Mouse (Mus musculus) heart, embryonic 13.5 days (tissue): ENCODE measurements around the gene Ugt1a8. TPM values are rescaled to one million over a fixed set of nuclear protein-coding genes. Genes with fewer than 3 reads are reported as not detected.

ENCODE experiments used
- ATAC-seq: fragments of 200-750 bp; cut with Nextera tagmentation; 2 replicates; pipeline ENCODE4 v1.8.0; 2017; ENCODE audit warnings: moderate TSS enrichment; ENCODE audit not compliant: insufficient number of reproducible peaks, low FRiP score, low TSS enrichment; ENCODE audit errors: extremely low read depth
- H3K27ac ChIP-seq: fragments of 300-500 bp; sonication (generic); replicated peaks from 2 replicates; pipeline ENCODE4 v1.5.1; 2015; ENCODE audit warnings: moderate library complexity, mild to moderate bottlenecking, inconsistent platforms
- H3K27me3 ChIP-seq: fragments of 300-500 bp; sonication (generic); replicated peaks from 2 replicates; pipeline ENCODE4 v1.6.1; 2015; ENCODE audit warnings: mild to moderate bottlenecking, inconsistent platforms
- H3K36me3 ChIP-seq: fragments of 300-500 bp; sonication (generic); 2 replicates; pipeline ENCODE4 v1.6.1; 2015; ENCODE audit warnings: mild to moderate bottlenecking, inconsistent platforms
- H3K4me1 ChIP-seq: fragments of 300-500 bp; sonication (generic); 2 replicates; pipeline ENCODE4 v1.6.1; 2015; ENCODE audit warnings: inconsistent platforms
- H3K4me2 ChIP-seq: fragments of 300-500 bp; sonication (generic); 2 replicates; pipeline ENCODE4 v1.6.1; 2015; ENCODE audit warnings: inconsistent platforms, mild to moderate bottlenecking, moderate library complexity
- H3K4me3 ChIP-seq: fragments of 300-500 bp; sonication (generic); 2 replicates; pipeline ENCODE4 v1.5.1; 2015; ENCODE audit warnings: moderate library complexity, mild to moderate bottlenecking, inconsistent platforms
- H3K9ac ChIP-seq: fragments of 300-500 bp; sonication (generic); 2 replicates; pipeline ENCODE4 v1.6.1; 2015; ENCODE audit warnings: inconsistent platforms, mild to moderate bottlenecking, moderate library complexity
- H3K9me3 ChIP-seq: fragments of 300-500 bp; sonication (generic); 2 replicates; pipeline ENCODE4 v1.6.1; 2016; ENCODE audit warnings: inconsistent platforms
- WGBS: fragments of 180-500 bp; shearing (Covaris S2); methylation state at CpG from one replicate; pipeline ENCODE4 v1.1.7; 2015; ENCODE audit warnings: mixed read lengths; 5-methylcytosine and 5-hydroxymethylcytosine counted together
- polyA plus RNA-seq: library from polyadenylated mRNA; unstranded; fragments of >200 nt; fragmentation: Nextera tagmentation; extraction: Ambion mirVana; gene quantifications from 2 replicates; pipeline ENCODE4 v1.2.1, GENCODE M21; 2015

The Ugt1a8 gene
- polyA plus RNA-seq, 1 experiment from 2014 or later: not detected

DNA sequence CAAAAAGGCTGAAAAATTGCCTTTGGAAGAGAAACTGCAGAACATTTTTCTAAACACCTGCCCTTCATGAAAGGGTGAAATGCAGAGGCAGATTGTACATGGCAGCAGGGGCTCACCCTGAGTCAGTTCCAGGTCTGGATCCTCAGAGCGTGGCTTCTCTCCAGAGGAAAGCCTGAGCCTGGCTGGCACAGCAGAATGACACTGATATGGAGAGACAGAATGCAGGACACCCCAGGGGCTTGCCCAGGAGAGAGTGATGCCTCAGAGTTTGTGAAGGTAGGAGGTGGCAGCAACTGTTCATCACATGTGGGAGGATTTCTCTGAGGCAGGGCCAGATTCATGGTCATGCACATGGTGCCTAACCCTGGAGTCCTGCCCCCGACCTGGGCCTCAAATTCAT lies 112.4 kb downstream of the Ugt1a8 start:
- Histone ChIP-seq H3K4me3 (no peak overlapping the region), H3K4me2 (no peak overlapping the region), H3K27ac (no peak overlapping the region), H3K36me3 (no peaks in the 10 kb centered on the region), H3K4me1 (peaks cover 2% of the 10 kb centered on the region), H3K9ac (no peak overlapping the region), H3K27me3 (peaks cover 3% of the 10 kb centered on the region; the same call in 1 of the 2 replicates), H3K9me3 (no peaks in the 10 kb centered on the region)
- ATAC-seq: no peak
- WGBS: 46% methylated on average over 2 of the region's 2 CpGs

DNA sequence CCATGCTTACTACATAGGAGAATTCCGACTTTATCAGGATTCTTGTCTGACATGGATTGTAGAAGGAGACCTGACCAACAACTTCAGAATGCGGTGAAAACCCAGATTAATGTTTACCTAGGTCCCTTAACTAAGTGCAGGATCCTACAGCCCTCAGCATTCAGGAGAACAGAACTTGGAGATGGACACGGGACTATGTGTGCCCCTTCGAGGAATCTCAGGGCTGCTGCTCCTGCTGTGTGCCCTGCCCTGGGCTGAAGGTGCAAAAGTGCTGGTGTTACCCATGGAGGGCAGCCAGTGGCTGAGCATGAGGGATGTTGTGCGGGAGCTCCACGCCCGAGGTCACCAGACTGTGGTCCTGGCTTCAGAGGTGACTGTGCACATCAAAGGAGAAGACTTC lies 112.8 kb downstream of the Ugt1a8 start, which contains the start of gene Ugt1a2:
Gene Ugt1a2 (plus strand): TSS at position 146 of the 400 bp plus-strand sequence.
- Histone ChIP-seq H3K27ac (no peak within 1 kb of the TSS), H3K9me3 (no peaks in the 10 kb centered on the region), H3K4me1 (peaks cover 5% of the 10 kb centered on the region), H3K4me2 (no peak within 1 kb of the TSS), H3K4me3 (no peak within 1 kb of the TSS), H3K9ac (no peak within 1 kb of the TSS), H3K27me3 (peaks cover 3% of the 10 kb centered on the region; the same call in 1 of the 2 replicates), H3K36me3 (no peaks in the 10 kb centered on the region)
- no peak for ATAC-seq
- 74% methylated on average over 7 of the region's 7 CpGs for WGBS

GRCm38 (mm10) chr1:88205294-88205922 lies 117.8 kb downstream of the Ugt1a8 start, which contains the start of gene Dnajb3:
Gene Dnajb3 (minus strand): TSS chr1:88205782.
- Histone ChIP-seq H3K27me3 (no peaks in the 10 kb centered on the region; the same call in 1 of the 2 replicates), H3K9ac (peak within 1 kb of the TSS; percentile 87), H3K4me1 (peaks cover 11% of the 10 kb centered on the region), H3K27ac (peak within 1 kb of the TSS; percentile 20), H3K36me3 (no peaks in the 10 kb centered on the region), H3K9me3 (no peaks in the 10 kb centered on the region), H3K4me3 (peak within 1 kb of the TSS; percentile 63), H3K4me2 (peak within 1 kb of the TSS; percentile 91)
- ATAC-seq: peak; percentile 96
- 3% methylated on average over 62 of the region's 62 CpGs for WGBS

DNA sequence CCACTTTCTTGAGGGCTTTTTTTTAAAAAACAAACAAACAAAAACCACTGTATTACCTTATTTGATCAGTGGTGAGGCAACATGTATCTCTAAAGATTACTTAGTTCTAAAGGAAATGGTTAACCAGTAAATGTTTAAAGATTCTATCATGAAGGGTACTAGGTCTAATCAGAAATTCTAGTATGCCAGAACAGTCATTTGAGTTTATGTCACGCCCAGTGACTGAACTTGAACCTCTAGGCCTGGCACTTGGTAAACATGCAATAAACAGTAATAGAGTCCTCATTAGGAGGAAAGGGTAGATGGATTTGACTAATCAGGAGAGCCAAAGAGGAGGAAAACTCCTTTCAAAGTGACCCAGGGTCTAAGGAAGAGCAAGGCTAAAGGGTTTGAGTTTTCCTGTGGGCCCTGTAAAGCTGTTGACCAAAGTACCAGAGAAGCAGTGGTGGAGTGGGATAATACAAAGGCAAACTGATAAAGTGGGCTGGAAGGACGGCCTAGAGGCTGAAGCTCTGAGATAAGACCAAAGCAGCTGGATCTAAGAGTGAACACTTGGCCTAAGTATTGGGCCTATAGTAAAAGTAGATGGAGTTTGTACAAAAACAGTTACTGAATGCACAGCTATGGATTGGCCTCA lies 119.3 kb downstream of the Ugt1a8 start:
- no peaks in the 10 kb centered on the region for H3K36me3 ChIP-seq
- no peak for ATAC-seq
- WGBS: 52% methylated on average over 2 of the region's 2 CpGs
- H3K4me1 ChIP-seq: peaks cover 11% of the 10 kb centered on the region
- no peak overlapping the region for H3K4me2 ChIP-seq
- H3K27ac ChIP-seq: no peak overlapping the region; the same call in 1 of the 2 replicates
- peaks cover 8% of the 10 kb centered on the region for H3K9me3 ChIP-seq
- no peaks in the 10 kb centered on the region; the same call in 1 of the 2 replicates for H3K27me3 ChIP-seq
- no peak overlapping the region for H3K9ac ChIP-seq
- no peak overlapping the region for H3K4me3 ChIP-seq

GRCm38 (mm10) chr1:88211812-88212211 lies 124.2 kb downstream of the Ugt1a8 start, which contains the start of gene Ugt1a1:
Gene Ugt1a1 (plus strand): TSS chr1:88211959.
- WGBS: 59% methylated on average over 8 of the region's 8 CpGs
- Histone ChIP-seq H3K4me1 (no peaks in the 10 kb centered on the region), H3K4me2 (no peak within 1 kb of the TSS), H3K27me3 (no peaks in the 10 kb centered on the region), H3K4me3 (no peak within 1 kb of the TSS), H3K27ac (no peak within 1 kb of the TSS), H3K36me3 (no peaks in the 10 kb centered on the region), H3K9ac (no peak within 1 kb of the TSS), H3K9me3 (peaks cover 48% of the 10 kb centered on the region)
- ATAC-seq: no peak

GRCm38 (mm10) chr1:88212341-88213045 lies 124.9 kb downstream of the Ugt1a8 start:
- no peak overlapping the region for H3K9ac ChIP-seq
- H3K36me3 ChIP-seq: no peaks in the 10 kb centered on the region
- H3K27ac ChIP-seq: no peak overlapping the region
- H3K4me2 ChIP-seq: no peak overlapping the region
- H3K9me3 ChIP-seq: peaks cover 48% of the 10 kb centered on the region
- peak; percentile 23; the same call in 1 of the 2 replicates for ATAC-seq
- WGBS: 52% methylated on average over 8 of the region's 8 CpGs
- no peaks in the 10 kb centered on the region for H3K27me3 ChIP-seq
- no peaks in the 10 kb centered on the region for H3K4me1 ChIP-seq
- H3K4me3 ChIP-seq: no peak overlapping the region

- peaks cover 48% of the 10 kb centered on the region for H3K9me3 ChIP-seq
- H3K4me3 ChIP-seq: no peak overlapping the region
- H3K4me2 ChIP-seq: no peak overlapping the region
- ATAC-seq: no peak
- no peak overlapping the region for H3K27ac ChIP-seq
- 66% methylated on average over 1 of the region's 1 CpGs for WGBS
- H3K36me3 ChIP-seq: no peaks in the 10 kb centered on the region
- H3K4me1 ChIP-seq: no peaks in the 10 kb centered on the region
- no peak overlapping the region for H3K9ac ChIP-seq
- H3K27me3 ChIP-seq: no peaks in the 10 kb centered on the region
Measured at GRCm38 (mm10) chr1:88213061-88213460, 125.4 kb downstream of the Ugt1a8 start.

DNA sequence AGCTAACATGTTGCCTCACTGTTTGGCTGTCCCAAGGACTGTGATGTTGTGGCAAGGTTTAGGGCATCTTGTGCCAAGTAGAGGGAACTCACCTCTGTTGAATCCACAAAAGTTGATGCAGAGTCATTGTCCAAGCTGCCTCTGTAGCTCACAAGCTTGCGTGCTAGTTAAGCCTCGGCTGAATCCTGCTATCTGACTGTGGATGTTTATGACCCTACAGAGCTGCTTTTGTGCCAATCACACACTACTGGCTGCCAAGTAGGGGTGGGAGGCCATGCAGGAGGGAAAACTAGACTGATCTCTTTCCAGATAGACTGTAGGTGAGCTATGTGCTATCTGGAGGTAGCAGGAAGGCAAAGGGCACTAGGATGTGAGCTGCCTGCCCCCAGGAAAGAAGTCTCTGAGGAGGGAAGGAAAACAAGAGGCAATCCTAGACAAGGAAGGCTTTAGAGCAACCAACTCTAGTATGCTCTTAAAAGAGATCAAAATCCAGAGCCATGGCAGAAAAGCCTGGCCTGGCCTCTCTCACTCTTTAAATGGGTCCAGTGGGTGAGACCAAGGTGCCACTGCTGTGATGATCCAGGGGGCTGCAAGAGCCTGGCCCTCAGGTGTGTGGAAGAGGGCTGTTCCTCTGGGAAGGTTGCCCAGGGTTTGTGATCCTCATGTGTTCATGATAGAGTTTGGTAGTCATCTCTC lies 126.3 kb downstream of the Ugt1a8 start:
- no peak for ATAC-seq
- H3K4me2 ChIP-seq: no peak overlapping the region
- peaks cover 48% of the 10 kb centered on the region for H3K9me3 ChIP-seq
- no peak overlapping the region for H3K27ac ChIP-seq
- WGBS: 66% methylated on average over 2 of the region's 2 CpGs
- H3K27me3 ChIP-seq: no peaks in the 10 kb centered on the region
- H3K4me1 ChIP-seq: no peaks in the 10 kb centered on the region
- H3K9ac ChIP-seq: no peak overlapping the region
- no peaks in the 10 kb centered on the region for H3K36me3 ChIP-seq
- H3K4me3 ChIP-seq: no peak overlapping the region

GRCm38 (mm10) chr1:88214462-88214952 lies 126.9 kb downstream of the Ugt1a8 start:
- H3K27me3 ChIP-seq: no peaks in the 10 kb centered on the region
- WGBS: 62% methylated on average over 2 of the region's 2 CpGs
- H3K9me3 ChIP-seq: peaks cover 48% of the 10 kb centered on the region
- H3K4me2 ChIP-seq: no peak overlapping the region
- no peaks in the 10 kb centered on the region for H3K36me3 ChIP-seq
- no peak overlapping the region for H3K9ac ChIP-seq
- no peaks in the 10 kb centered on the region for H3K4me1 ChIP-seq
- no peak overlapping the region for H3K4me3 ChIP-seq
- ATAC-seq: no peak
- no peak overlapping the region for H3K27ac ChIP-seq

GRCm38 (mm10) chr1:88215466-88216380 lies 128.1 kb downstream of the Ugt1a8 start:
- ATAC-seq: no peak

More at GRCm38 (mm10) chr1:88215466-88216380, 128.1 kb downstream of the Ugt1a8 start:
- H3K4me3 ChIP-seq: no peak overlapping the region
- H3K27me3 ChIP-seq: no peaks in the 10 kb centered on the region
- no peaks in the 10 kb centered on the region for H3K36me3 ChIP-seq
- H3K9me3 ChIP-seq: peaks cover 48% of the 10 kb centered on the region
- no peak overlapping the region for H3K9ac ChIP-seq
- WGBS: 62% methylated on average over 10 of the region's 10 CpGs
- no peak overlapping the region for H3K4me2 ChIP-seq
- H3K4me1 ChIP-seq: no peaks in the 10 kb centered on the region
- no peak overlapping the region for H3K27ac ChIP-seq
